Mouse (Mus musculus) lung, embryonic 16.5 days (tissue): ENCODE data around the gene Gba2. TPM values are rescaled to one million over a fixed set of nuclear protein-coding genes. Genes with fewer than 3 reads are reported as not detected.

Experiments used
- ATAC-seq: fragments of 200-750 bp; cut with Nextera tagmentation; 2 replicates; pipeline ENCODE4 v1.8.0; 2017; ENCODE audit warnings: low read depth, mild to moderate bottlenecking, moderate library complexity
- H3K27ac ChIP-seq: fragments of 300-500 bp; sonication (generic); 2 replicates; pipeline ENCODE4 v1.5.1; 2014; ENCODE audit warnings: mild to moderate bottlenecking, control low read depth, low read length
- H3K27me3 ChIP-seq: fragments of 300-500 bp; sonication (generic); 2 replicates; pipeline ENCODE4 v1.6.1; 2014; ENCODE audit warnings: low read depth, low read length, mixed read lengths; ENCODE audit not compliant: control insufficient read depth, insufficient read depth
- H3K36me3 ChIP-seq: fragments of 300-500 bp; sonication (generic); 2 replicates; pipeline ENCODE4 v1.6.1; 2014; ENCODE audit warnings: low read length; ENCODE audit not compliant: control insufficient read depth, insufficient read depth
- H3K4me1 ChIP-seq: fragments of 300-500 bp; sonication (generic); replicated peaks from 2 replicates; pipeline ENCODE4 v1.6.1; 2014; ENCODE audit warnings: low read length, mixed read lengths; ENCODE audit not compliant: control insufficient read depth, insufficient read depth
- H3K4me2 ChIP-seq: fragments of 300-500 bp; sonication (generic); 2 replicates; pipeline ENCODE4 v1.6.1; 2014; ENCODE audit warnings: low read depth, low read length, control low read depth
- H3K4me3 ChIP-seq: fragments of 300-500 bp; sonication (generic); 2 replicates; pipeline ENCODE4 v1.5.1; 2014; ENCODE audit warnings: mild to moderate bottlenecking, low read length, control low read depth
- H3K9ac ChIP-seq: fragments of 300-500 bp; sonication (generic); 2 replicates; pipeline ENCODE4 v1.6.1; 2014; ENCODE audit warnings: low read length, control low read depth
- H3K9me3 ChIP-seq: fragments of 300-500 bp; sonication (generic); 2 replicates; pipeline ENCODE4 v1.6.1; 2016; ENCODE audit warnings: low read length; ENCODE audit not compliant: control insufficient read depth
- WGBS: fragments of 180-500 bp; shearing (Covaris S2); extraction: QIAGEN DNeasy Blood & Tissue Kit; methylation state at CpG from one replicate; pipeline ENCODE4 v1.1.7; 2014; 5-methylcytosine and 5-hydroxymethylcytosine counted together
- polyA plus RNA-seq: library from polyadenylated mRNA; unstranded; fragments of >200 nt; fragmentation: Nextera tagmentation; extraction: Ambion mirVana; gene quantifications from 2 replicates; pipeline ENCODE4 v1.2.1, GENCODE M21; 2015

The Gba2 gene
- polyA plus RNA-seq, 1 experiment from 2014 or later, result 21.3 TPM

DNA sequence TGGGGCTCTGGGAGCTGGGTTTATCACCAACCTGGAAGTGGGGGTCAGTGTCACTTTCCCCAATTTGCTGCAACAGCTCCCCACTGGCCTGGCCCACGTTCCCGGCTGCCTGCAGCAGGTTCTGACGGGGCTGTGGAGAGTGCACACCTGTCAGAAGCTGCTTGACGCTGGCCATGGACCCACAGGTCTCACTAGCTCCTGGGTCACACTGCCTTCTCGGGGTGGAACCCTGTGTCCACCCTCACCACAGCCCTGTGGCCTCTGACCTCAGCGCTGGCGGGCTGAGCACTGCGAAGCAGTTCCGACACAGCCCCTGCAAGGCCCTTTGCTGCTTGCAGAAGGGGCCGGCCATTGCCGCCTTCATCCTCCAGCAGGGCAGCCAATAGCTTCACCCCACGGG, 29.6 kb downstream of the Gba2 start:
- Histone ChIP-seq H3K9ac (no peak overlapping the region), H3K27me3 (no peaks in the 10 kb centered on the region), H3K4me3 (no peak overlapping the region), H3K36me3 (peaks cover 90% of the 10 kb centered on the region), H3K9me3 (peaks cover 4% of the 10 kb centered on the region; the same call in 1 of the 2 replicates), H3K4me2 (no peak overlapping the region), H3K27ac (no peak overlapping the region), H3K4me1 (no peaks in the 10 kb centered on the region)
- 89% methylated on average over 12 of the region's 12 CpGs for WGBS
- ATAC-seq, result no peak

DNA sequence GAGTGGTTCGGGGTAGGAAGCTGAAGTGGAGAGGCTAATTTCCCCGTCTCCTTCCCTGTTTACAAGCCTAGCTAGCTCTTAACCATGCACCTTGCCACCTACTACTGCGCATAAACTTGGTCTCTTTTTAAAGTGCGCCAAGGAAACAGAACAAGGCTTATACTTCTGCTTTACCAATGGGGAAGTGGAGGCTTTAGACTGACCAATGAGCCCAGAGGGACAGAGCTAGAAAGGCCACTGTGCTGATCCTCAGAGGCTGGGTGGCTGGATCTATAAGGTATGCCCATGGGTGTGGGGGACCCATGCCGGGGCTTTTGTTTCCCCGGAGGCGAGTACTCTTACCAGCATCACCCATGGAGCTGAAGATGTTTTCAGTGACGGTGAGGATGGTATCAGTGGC, 31.5 kb downstream of the Gba2 start:
- peaks cover 1% of the 10 kb centered on the region; the same call in 1 of the 2 replicates for H3K9me3 ChIP-seq
- H3K4me3 ChIP-seq, result no peak overlapping the region
- peaks cover 90% of the 10 kb centered on the region for H3K36me3 ChIP-seq
- no peak overlapping the region for H3K4me2 ChIP-seq
- H3K9ac ChIP-seq, result no peak overlapping the region
- H3K27me3 ChIP-seq, result no peaks in the 10 kb centered on the region
- H3K27ac ChIP-seq, result no peak overlapping the region
- ATAC-seq, result no peak
- WGBS, result 94% methylated on average over 8 of the region's 8 CpGs
- no peaks in the 10 kb centered on the region for H3K4me1 ChIP-seq

DNA sequence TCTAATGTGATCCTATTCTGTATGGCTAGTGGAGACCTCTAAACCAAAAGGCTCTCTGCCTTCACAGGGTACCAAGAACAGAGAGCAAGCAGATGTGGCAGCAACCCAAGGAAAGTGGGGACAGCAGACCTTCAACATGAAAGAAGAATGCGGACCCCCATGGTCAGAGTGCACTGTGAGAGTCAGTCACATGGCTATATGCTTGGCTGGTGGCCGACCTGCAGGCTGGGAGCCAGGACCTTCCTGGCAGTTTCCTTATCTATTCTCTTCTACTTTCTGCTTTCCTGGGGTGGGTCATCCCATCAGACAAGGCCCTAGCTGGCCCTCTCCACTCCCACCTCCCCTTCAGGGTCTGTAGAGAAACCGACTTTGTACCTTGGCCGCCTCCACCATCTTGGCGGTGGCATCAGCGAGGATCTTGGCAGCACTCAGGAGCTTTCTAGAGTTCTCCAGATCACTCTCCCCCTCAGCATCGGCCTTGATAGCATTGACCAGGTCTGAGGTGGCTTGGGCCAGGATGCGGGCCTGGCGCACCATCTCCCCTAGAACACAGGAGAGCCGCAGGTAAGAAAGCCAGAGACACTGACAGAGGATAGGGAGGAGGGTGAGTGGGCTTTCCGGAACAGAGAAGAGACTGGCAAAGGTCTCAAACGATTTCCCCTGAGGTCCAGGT, 32.2 kb downstream of the Gba2 start:
- Histone ChIP-seq H3K27me3 (no peaks in the 10 kb centered on the region), H3K4me1 (no peaks in the 10 kb centered on the region), H3K27ac (no peak overlapping the region), H3K4me3 (no peak overlapping the region), H3K9me3 (no peaks in the 10 kb centered on the region), H3K9ac (no peak overlapping the region), H3K36me3 (peaks cover 92% of the 10 kb centered on the region), H3K4me2 (no peak overlapping the region)
- no peak for ATAC-seq
- WGBS, result 89% methylated on average over 12 of the region's 12 CpGs

DNA sequence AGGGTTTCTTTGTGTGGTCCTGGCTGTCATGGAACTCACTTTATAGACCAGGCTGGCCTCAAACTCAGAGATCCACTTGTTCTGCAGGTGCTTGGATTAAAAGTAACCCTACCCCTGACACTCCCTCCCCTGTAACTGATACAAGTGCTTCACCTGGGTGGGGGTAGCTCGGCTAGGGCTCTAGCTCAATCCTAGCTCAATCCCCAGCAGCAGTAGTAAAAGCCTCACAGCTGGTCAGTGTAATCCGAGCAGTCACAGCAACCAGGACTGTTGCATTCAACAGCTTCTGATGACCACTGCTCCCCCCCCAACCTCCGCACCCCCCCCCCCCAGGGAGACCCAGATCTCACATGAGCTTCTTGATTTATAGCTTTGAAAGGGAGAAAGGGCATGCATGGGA, 36.6 kb downstream of the Gba2 start:
- H3K4me1 ChIP-seq, result no peaks in the 10 kb centered on the region
- no peak overlapping the region for H3K4me2 ChIP-seq
- H3K36me3 ChIP-seq, result peaks cover 87% of the 10 kb centered on the region
- H3K9ac ChIP-seq, result no peak overlapping the region
- WGBS, result 77% methylated on average over 3 of the region's 3 CpGs
- H3K9me3 ChIP-seq, result no peaks in the 10 kb centered on the region
- H3K4me3 ChIP-seq, result no peak overlapping the region
- H3K27me3 ChIP-seq, result no peaks in the 10 kb centered on the region
- H3K27ac ChIP-seq, result no peak overlapping the region
- no peak for ATAC-seq

DNA sequence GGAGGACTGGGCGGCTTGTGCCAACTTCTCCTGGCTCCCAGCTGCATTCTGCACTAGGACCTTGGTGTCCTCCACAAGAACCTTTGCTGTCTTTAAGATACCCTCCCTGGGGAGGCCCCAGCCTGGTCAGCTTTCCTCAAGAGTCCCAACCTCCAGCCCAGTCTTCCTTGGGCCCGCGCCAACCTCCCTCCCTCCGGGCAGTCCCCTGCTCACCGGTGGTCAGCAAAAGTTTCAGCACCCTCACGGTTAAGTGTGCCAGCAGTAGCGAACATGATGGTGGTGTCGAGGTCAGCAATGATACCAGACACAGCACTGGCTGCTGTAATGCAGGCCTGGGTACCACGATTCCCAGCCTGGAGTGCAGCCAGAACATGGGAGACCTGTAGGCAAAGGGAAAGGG, 42.6 kb downstream of the Gba2 start:
- Histone ChIP-seq H3K4me2 (no peak overlapping the region), H3K4me1 (no peaks in the 10 kb centered on the region), H3K27me3 (no peaks in the 10 kb centered on the region), H3K4me3 (no peak overlapping the region), H3K36me3 (peaks cover 84% of the 10 kb centered on the region), H3K9me3 (no peaks in the 10 kb centered on the region), H3K27ac (no peak overlapping the region), H3K9ac (no peak overlapping the region)
- ATAC-seq, result no peak
- WGBS, result 83% methylated on average over 9 of the region's 9 CpGs

DNA sequence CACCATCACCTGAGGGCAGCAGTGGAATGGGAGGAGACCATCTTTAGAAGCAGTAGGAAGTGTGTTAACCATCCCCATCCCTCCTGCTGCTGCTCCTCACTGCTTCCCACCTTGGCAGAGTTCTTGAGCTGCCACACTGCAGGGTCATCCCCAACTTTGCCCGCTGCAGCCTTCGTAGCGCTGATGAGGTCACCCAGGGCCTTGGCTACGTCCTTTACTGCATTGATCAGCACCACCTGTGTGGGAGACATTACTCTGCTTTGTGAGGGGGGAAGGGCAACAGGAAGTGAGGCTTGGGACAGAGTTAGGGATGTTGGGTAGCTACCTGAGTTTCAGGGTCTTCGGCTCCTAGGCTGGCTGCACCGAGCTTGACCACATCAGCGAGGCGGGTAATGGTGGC, 43.0 kb downstream of the Gba2 start:
- no peak overlapping the region for H3K9ac ChIP-seq
- no peaks in the 10 kb centered on the region for H3K27me3 ChIP-seq
- H3K27ac ChIP-seq, result no peak overlapping the region
- no peak overlapping the region for H3K4me3 ChIP-seq
- WGBS, result 94% methylated on average over 8 of the region's 8 CpGs
- no peak overlapping the region for H3K4me2 ChIP-seq
- H3K36me3 ChIP-seq, result peaks cover 86% of the 10 kb centered on the region
- ATAC-seq, result no peak
- no peaks in the 10 kb centered on the region for H3K9me3 ChIP-seq
- no peaks in the 10 kb centered on the region for H3K4me1 ChIP-seq

DNA sequence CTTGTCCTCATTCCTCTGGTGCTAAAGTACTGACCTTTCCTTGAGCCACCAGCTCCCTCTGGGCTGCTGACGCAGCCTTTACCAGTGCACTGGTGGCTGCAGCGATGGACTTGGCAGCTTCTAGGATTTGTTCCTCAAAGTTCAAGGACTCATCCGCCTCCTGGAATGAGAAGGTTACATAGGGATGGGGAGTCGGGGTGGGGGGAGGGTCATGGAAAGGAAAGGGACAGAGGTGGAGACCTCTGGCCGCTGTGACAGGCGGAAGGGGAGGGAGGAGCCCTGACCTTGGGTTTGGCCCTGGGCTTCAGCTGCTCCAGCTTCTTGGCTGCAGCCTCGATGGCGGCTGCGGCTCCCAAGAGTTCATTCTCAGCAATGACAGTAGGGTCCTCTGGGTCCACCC, 45.4 kb downstream of the Gba2 start:
- H3K27ac ChIP-seq, result no peak overlapping the region
- no peaks in the 10 kb centered on the region for H3K9me3 ChIP-seq
- no peak overlapping the region for H3K9ac ChIP-seq
- no peaks in the 10 kb centered on the region for H3K4me1 ChIP-seq
- no peak overlapping the region for H3K4me3 ChIP-seq
- ATAC-seq, result no peak
- no peak overlapping the region for H3K4me2 ChIP-seq
- WGBS, result 86% methylated on average over 9 of the region's 9 CpGs
- H3K36me3 ChIP-seq, result peaks cover 65% of the 10 kb centered on the region
- H3K27me3 ChIP-seq, result no peaks in the 10 kb centered on the region

DNA sequence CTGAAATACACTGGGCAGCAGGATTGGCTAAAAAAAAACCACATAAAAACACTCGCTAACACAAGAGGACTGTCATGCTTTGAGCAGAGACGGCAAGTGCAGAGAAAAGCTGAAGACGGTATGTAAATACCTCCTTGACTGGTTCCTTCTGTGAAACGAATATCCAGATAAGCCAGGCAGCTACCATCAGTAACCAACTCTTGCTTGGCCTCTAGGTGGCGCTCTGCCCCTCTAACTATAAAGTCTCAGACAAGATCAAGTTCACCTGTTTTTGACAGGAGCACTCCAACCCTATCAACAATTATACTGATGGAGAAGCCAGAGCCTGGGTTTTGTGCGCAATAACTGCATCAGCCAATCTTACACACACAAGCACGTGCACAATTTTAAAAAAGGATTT, 48.1 kb downstream of the Gba2 start:
- H3K9ac ChIP-seq, result no peak overlapping the region
- no peak overlapping the region for H3K4me2 ChIP-seq
- H3K27me3 ChIP-seq, result no peaks in the 10 kb centered on the region
- peak; percentile 17; the same call in 1 of the 2 replicates for ATAC-seq
- peaks cover 42% of the 10 kb centered on the region for H3K36me3 ChIP-seq
- H3K4me3 ChIP-seq, result no peak overlapping the region
- WGBS, result 16% methylated on average over 7 of the region's 7 CpGs
- H3K27ac ChIP-seq, result no peak overlapping the region
- H3K4me1 ChIP-seq, result no peaks in the 10 kb centered on the region
- H3K9me3 ChIP-seq, result no peaks in the 10 kb centered on the region

DNA sequence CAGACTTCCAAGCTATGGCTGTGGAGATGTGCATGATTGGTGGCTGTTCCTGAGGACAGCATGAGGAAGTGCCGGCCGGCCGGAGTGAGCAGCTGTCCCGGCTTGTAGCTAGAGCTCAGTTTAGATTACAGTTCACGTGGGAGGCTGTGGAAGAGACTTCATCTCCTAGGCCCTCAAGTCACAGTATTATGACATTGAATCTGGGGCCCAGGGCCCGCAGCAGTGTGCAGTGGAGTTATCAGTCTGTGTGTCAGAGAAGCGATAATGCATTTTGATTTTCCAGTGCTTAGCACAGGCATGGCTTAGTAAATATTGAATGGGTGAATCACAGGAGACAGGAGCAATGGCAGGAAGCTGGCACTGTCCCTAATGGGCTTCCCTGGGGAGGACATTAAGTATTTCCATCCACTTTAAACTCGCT, 48.6 kb downstream of the Gba2 start:
- H3K27me3 ChIP-seq, result no peaks in the 10 kb centered on the region
- no peak overlapping the region for H3K9ac ChIP-seq
- no peaks in the 10 kb centered on the region for H3K4me1 ChIP-seq
- H3K9me3 ChIP-seq, result no peaks in the 10 kb centered on the region
- no peak overlapping the region for H3K4me2 ChIP-seq
- no peak overlapping the region for H3K27ac ChIP-seq
- no peak overlapping the region for H3K4me3 ChIP-seq
- H3K36me3 ChIP-seq, result peaks cover 37% of the 10 kb centered on the region
- no peak for ATAC-seq
- 58% methylated on average over 8 of the region's 8 CpGs for WGBS

DNA sequence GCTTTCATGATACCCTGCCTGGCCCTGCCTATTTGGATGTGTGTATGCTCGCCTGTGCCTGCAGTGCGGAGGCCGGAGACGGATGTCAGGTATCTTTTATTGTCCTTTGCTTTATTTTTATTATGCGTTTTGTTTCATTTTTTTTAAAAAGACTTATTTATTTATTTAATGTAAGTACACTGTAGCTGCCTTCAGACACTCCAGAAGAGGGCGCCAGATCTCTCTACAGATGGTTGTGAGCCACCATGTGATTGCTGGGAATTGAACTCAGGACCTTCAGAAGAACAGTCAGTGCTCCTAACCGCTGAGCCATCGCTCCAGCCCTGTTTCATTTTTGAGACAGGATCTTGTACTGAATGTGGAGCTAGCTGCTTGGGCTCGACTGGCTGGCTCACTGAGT, 50.2 kb downstream of the Gba2 start:
- Histone ChIP-seq H3K4me2 (no peak overlapping the region), H3K4me1 (peaks cover 7% of the 10 kb centered on the region), H3K9ac (no peak overlapping the region), H3K27ac (no peak overlapping the region), H3K4me3 (no peak overlapping the region), H3K9me3 (no peaks in the 10 kb centered on the region), H3K27me3 (peaks cover 3% of the 10 kb centered on the region), H3K36me3 (peaks cover 25% of the 10 kb centered on the region)
- no peak for ATAC-seq
- WGBS, result 75% methylated on average over 9 of the region's 9 CpGs
